In genomic region chr4:138293949-138294550, GRCm38 (mm10) we compare ENCODE assay signal across 18 mouse cellular contexts. TPM values are rescaled to one million over a fixed set of nuclear protein-coding genes. Genes with fewer than 3 reads are reported as not detected.
DNase-seq lines count a peak whose midpoint lies in the region; ATAC-seq and TF ChIP-seq lines count a peak whose summit lies in the region.
"Had no signal": no experiment of that assay in that cellular context is flagged by ENCODE, and none has a peak within 500 bp of the region (broad histone marks: within the 10 kb centered on the region; RNA-seq: fewer than 3 reads in every experiment).

No protein-coding gene starts in this region.

- H3K27ac ChIP-seq in forebrain, embryonic 14.5 days (ENCODE audit: low read depth, low read length): peak overlapping the region; percentile 70
- H3K27ac ChIP-seq in hindbrain, embryonic 14.5 days: peak overlapping the region; percentile 91
- H3K27ac ChIP-seq in midbrain, embryonic 16.5 days (ENCODE audit: low read length): peak overlapping the region; percentile 85
- no peak overlapping the region for H3K27ac ChIP-seq in intestine, embryonic 15.5 days
- H3K27ac ChIP-seq: heart, embryonic 10.5 days; limb, embryonic 10.5 days had no signal

- H3K36me3 ChIP-seq in forebrain, embryonic 14.5 days (ENCODE audit: control insufficient read depth, insufficient read depth, low read length): no peaks in the 10 kb centered on the region
- no peaks in the 10 kb centered on the region for H3K36me3 ChIP-seq in hindbrain, embryonic 14.5 days (replicated peaks; ENCODE audit: control insufficient read depth, insufficient read depth)
- no peaks in the 10 kb centered on the region for H3K36me3 ChIP-seq in midbrain, embryonic 16.5 days (ENCODE audit: control insufficient read depth, insufficient read depth, low read length)
- no peaks in the 10 kb centered on the region for H3K36me3 ChIP-seq in intestine, embryonic 15.5 days
- H3K36me3 ChIP-seq: heart, embryonic 10.5 days; limb, embryonic 10.5 days had no signal

- ATAC-seq in forebrain, embryonic 14.5 days: no peak
- peak; percentile 43 for ATAC-seq in hindbrain, embryonic 14.5 days (ENCODE audit: low FRiP score)
- peak; percentile 43; the same call in 1 of the 2 replicates for ATAC-seq in midbrain, embryonic 16.5 days
- ATAC-seq in intestine, embryonic 15.5 days: no peak; the same call in 1 of the 2 replicates
- ATAC-seq: inflammation-experienced regulatory T-cells, adult 6 months had no signal

- no peaks in the 10 kb centered on the region for H3K4me1 ChIP-seq in forebrain, embryonic 14.5 days (ENCODE audit: control insufficient read depth, insufficient read depth, low read length)
- H3K4me1 ChIP-seq in hindbrain, embryonic 14.5 days (replicated peaks; ENCODE audit: control insufficient read depth, insufficient read depth, low read length): no peaks in the 10 kb centered on the region
- peaks cover 10% of the 10 kb centered on the region for H3K4me1 ChIP-seq in midbrain, embryonic 16.5 days (ENCODE audit: control insufficient read depth, insufficient read depth, low read length)
- H3K4me1 ChIP-seq in intestine, embryonic 15.5 days (replicated peaks): peaks cover 7% of the 10 kb centered on the region
- H3K4me1 ChIP-seq: heart, embryonic 10.5 days had no signal

- no peak for TF ChIP-seq CTCF in brain, embryonic 14.5 days (IDR thresholded peaks at IDR 0.05; ENCODE audit: borderline replicate concordance, extremely low read depth, insufficient read depth, insufficient read length)

- no peak for TF ChIP-seq POLR2A in brain, embryonic 14.5 days (IDR thresholded peaks at IDR 0.05; ENCODE audit: borderline replicate concordance, extremely low read depth, insufficient read depth, insufficient read length, poor library complexity, severe bottlenecking)

- no peaks in the 10 kb centered on the region for H3K27me3 ChIP-seq in forebrain, embryonic 14.5 days (replicated peaks; ENCODE audit: control insufficient read depth, insufficient read depth, low read length)
- no peaks in the 10 kb centered on the region for H3K27me3 ChIP-seq in hindbrain, embryonic 14.5 days (ENCODE audit: control insufficient read depth, insufficient read depth, low read length)
- H3K27me3 ChIP-seq in midbrain, embryonic 16.5 days (ENCODE audit: control insufficient read depth, insufficient read depth, low read depth, low read length): no peaks in the 10 kb centered on the region
- H3K27me3 ChIP-seq in intestine, embryonic 15.5 days (replicated peaks): no peaks in the 10 kb centered on the region

- 72% methylated on average over 11 of the region's 14 CpGs for WGBS in forebrain, embryonic 14.5 days
- 78% methylated on average over 7 of the region's 14 CpGs for WGBS in hindbrain, embryonic 14.5 days
- whole genome bisulfite sequencing in midbrain, embryonic 16.5 days: 75% methylated on average over 13 of the region's 14 CpGs
- 78% methylated on average over 11 of the region's 14 CpGs for WGBS in intestine, embryonic 15.5 days

- H3K4me3 ChIP-seq in forebrain, embryonic 14.5 days (ENCODE audit: low read depth, low read length): no peak overlapping the region
- no peak overlapping the region for H3K4me3 ChIP-seq in hindbrain, embryonic 14.5 days (replicated peaks; ENCODE audit: low read length)
- H3K4me3 ChIP-seq in midbrain, embryonic 16.5 days (ENCODE audit: low read depth, low read length): no peak overlapping the region
- H3K4me3 ChIP-seq in intestine, embryonic 15.5 days (replicated peaks): no peak overlapping the region
- H3K4me3 ChIP-seq: heart, embryonic 10.5 days; limb, embryonic 10.5 days had no signal

- H3K9me3 ChIP-seq in forebrain, embryonic 14.5 days (replicated peaks; ENCODE audit: control insufficient read depth, low read length): no peaks in the 10 kb centered on the region
- H3K9me3 ChIP-seq in hindbrain, embryonic 14.5 days (ENCODE audit: control insufficient read depth, low read length): no peaks in the 10 kb centered on the region
- H3K9me3 ChIP-seq in midbrain, embryonic 16.5 days (replicated peaks; ENCODE audit: control insufficient read depth, low read length, poor library complexity, severe bottlenecking): no peaks in the 10 kb centered on the region
- no peaks in the 10 kb centered on the region for H3K9me3 ChIP-seq in intestine, embryonic 15.5 days
- H3K9me3 ChIP-seq: heart, embryonic 10.5 days; limb, embryonic 10.5 days had no signal

- H3K9ac ChIP-seq in forebrain, embryonic 14.5 days (ENCODE audit: low read length): no peak overlapping the region
- H3K9ac ChIP-seq in hindbrain, embryonic 14.5 days: 0 out of 2 replicates have a peak overlapping the region, but pooled peaks have one; percentile 17
- peak overlapping the region; percentile 30; the same call in 1 of the 2 replicates for H3K9ac ChIP-seq in midbrain, embryonic 16.5 days (ENCODE audit: low read depth, low read length)
- H3K9ac ChIP-seq in intestine, embryonic 15.5 days: no peak overlapping the region

- no peak overlapping the region for H3K4me2 ChIP-seq in forebrain, embryonic 14.5 days (ENCODE audit: low read length)
- H3K4me2 ChIP-seq in hindbrain, embryonic 14.5 days (replicated peaks): peak overlapping the region; percentile 19; the same call in 1 of the 2 replicates
- peak overlapping the region; percentile 26; the same call in 1 of the 2 replicates for H3K4me2 ChIP-seq in midbrain, embryonic 16.5 days (ENCODE audit: low read length)
- no peak overlapping the region for H3K4me2 ChIP-seq in intestine, embryonic 15.5 days (replicated peaks)
- H3K4me2 ChIP-seq: liver, embryonic 11.5 days had no signal

- peak; percentile 26 for DNase-seq in brain, embryonic 14.5 days (ENCODE audit: low read depth)
- no peak for DNase-seq in forebrain, embryonic 14.5 days (ENCODE audit: low spot score)
- DNase-seq in hindbrain, embryonic 14.5 days (ENCODE audit: low spot score): no peak
- no peak for DNase-seq in heart, adult 9 months (ENCODE audit: low spot score in 2 of 2)
- DNase-seq in left cerebral cortex, adult 18-20 months (ENCODE audit: low spot score in 2 of 2): no peak
- DNase-seq: gastrocnemius, postnatal 25 days; heart, postnatal 10 days; kidney, postnatal 4 days; lung, adult 2 months; lung, postnatal 36 days; thymus, adult 18-20 months had no signal

RNA-seq across cellular contexts. Expression of gene Ddost, which starts 10.5 kb away (rescaled TPM):
- polyA plus RNA-seq in brain, embryonic 14.5 days (2012; rRNA removed): 152 and 167 TPM in 2 replicates
- 182 and 192 TPM in 2 replicates for polyA plus RNA-seq in forebrain, embryonic 14.5 days (2014; fragmentation: Nextera tagmentation; extraction: Ambion mirVana)
- 197 and 208 TPM in 2 replicates for polyA plus RNA-seq in hindbrain, embryonic 14.5 days (2014; fragmentation: Nextera tagmentation; extraction: Ambion mirVana)
- 201 and 208 TPM in 2 replicates for polyA plus RNA-seq in midbrain, embryonic 16.5 days (2015; fragmentation: Nextera tagmentation; extraction: Ambion mirVana)
- total RNA-seq in left cerebral cortex, adult 18-20 months (2021): 10 to 100 TPM; 93.2 to 93.8 TPM
- 379 and 414 TPM in 2 replicates for polyA plus RNA-seq in intestine, embryonic 15.5 days (2015; fragmentation: Nextera tagmentation; extraction: Ambion mirVana)

RNA-seq across cellular contexts. Expression of gene Pink1, which starts 32.1 kb away (rescaled TPM):
- 87.9 and 92.7 TPM in 2 replicates for polyA plus RNA-seq in brain, embryonic 14.5 days (2012; rRNA removed)
- 42.2 and 47.6 TPM in 2 replicates for polyA plus RNA-seq in forebrain, embryonic 14.5 days (2014; fragmentation: Nextera tagmentation; extraction: Ambion mirVana)
- polyA plus RNA-seq in hindbrain, embryonic 14.5 days (2014; fragmentation: Nextera tagmentation; extraction: Ambion mirVana): 53.4 and 57.4 TPM in 2 replicates
- polyA plus RNA-seq in midbrain, embryonic 16.5 days (2015; fragmentation: Nextera tagmentation; extraction: Ambion mirVana): 95.4 and 103 TPM in 2 replicates
- total RNA-seq in left cerebral cortex, adult 18-20 months (2021): 100 to 1,000 TPM; 347 to 376 TPM
- 35.9 and 36.1 TPM in 2 replicates for polyA plus RNA-seq in intestine, embryonic 15.5 days (2015; fragmentation: Nextera tagmentation; extraction: Ambion mirVana)

RNA-seq across cellular contexts. Expression of gene Kif17, which starts 43.8 kb away (rescaled TPM):
- polyA plus RNA-seq in brain, embryonic 14.5 days (2012; rRNA removed): 2.1 and 3.9 TPM in 2 replicates
- polyA plus RNA-seq in forebrain, embryonic 14.5 days (2014; fragmentation: Nextera tagmentation; extraction: Ambion mirVana): 0.61 and 0.85 TPM in 2 replicates
- 2.7 and 3.2 TPM in 2 replicates for polyA plus RNA-seq in hindbrain, embryonic 14.5 days (2014; fragmentation: Nextera tagmentation; extraction: Ambion mirVana)
- polyA plus RNA-seq in midbrain, embryonic 16.5 days (2015; fragmentation: Nextera tagmentation; extraction: Ambion mirVana): 3.4 and 4.0 TPM in 2 replicates
- total RNA-seq in left cerebral cortex, adult 18-20 months (2021): 10 to 100 TPM; 28.8 to 33.0 TPM
- polyA plus RNA-seq in intestine, embryonic 15.5 days (2015; fragmentation: Nextera tagmentation; extraction: Ambion mirVana): 0.83 and 0.95 TPM in 2 replicates
- total RNA-seq: gastrocnemius, postnatal 25 days; neutrophil, adult 5-6 weeks had no signal
- polyA plus RNA-seq: inflammation-experienced regulatory T-cells, adult 6 months had no signal

RNA-seq across cellular contexts. Expression of gene Sh2d5, which starts 43.8 kb away (rescaled TPM):
- 19.3 and 22.5 TPM in 2 replicates for polyA plus RNA-seq in brain, embryonic 14.5 days (2012; rRNA removed)
- polyA plus RNA-seq in forebrain, embryonic 14.5 days (2014; fragmentation: Nextera tagmentation; extraction: Ambion mirVana): 4.0 and 4.6 TPM in 2 replicates
- polyA plus RNA-seq in hindbrain, embryonic 14.5 days (2014; fragmentation: Nextera tagmentation; extraction: Ambion mirVana): 12.0 and 13.1 TPM in 2 replicates
- 16.7 and 20.3 TPM in 2 replicates for polyA plus RNA-seq in midbrain, embryonic 16.5 days (2015; fragmentation: Nextera tagmentation; extraction: Ambion mirVana)
- 10 to 100 TPM; 71.7 to 83.2 TPM for total RNA-seq in left cerebral cortex, adult 18-20 months (2021)
- 0.62 and 0.69 TPM in 2 replicates for polyA plus RNA-seq in intestine, embryonic 15.5 days (2015; fragmentation: Nextera tagmentation; extraction: Ambion mirVana)

Comparison
In these comparisons a context has a peak if more than half of its experiments do, and no peak if none do; other contexts are left out.
1. ATAC-seq: peak in hindbrain, embryonic 14.5 days (single experiment) and midbrain, embryonic 16.5 days (single experiment); none in forebrain, embryonic 14.5 days (single experiment) and intestine, embryonic 15.5 days (single experiment).
2. H3K4me2 ChIP-seq: peak in hindbrain, embryonic 14.5 days (single experiment) and midbrain, embryonic 16.5 days (single experiment); none in forebrain, embryonic 14.5 days (single experiment) and intestine, embryonic 15.5 days (single experiment).
3. H3K9ac ChIP-seq: peak in hindbrain, embryonic 14.5 days (single experiment) and midbrain, embryonic 16.5 days (single experiment); none in forebrain, embryonic 14.5 days (single experiment) and intestine, embryonic 15.5 days (single experiment).